Mouse (Mus musculus) heart, adult 2 months (tissue): ENCODE data around the gene Pum2.

Experiments
- CTCF ChIP-seq: fragments of 200-600 bp; IDR thresholded peaks from 2 replicates; pipeline ENCODE4 v1.8.1; 2022; ENCODE audit warnings: antibody characterized with exemption, mild to moderate bottlenecking, moderate library complexity
- EP300 ChIP-seq: fragments of 200-500 bp; IDR thresholded peaks from 2 replicates; pipeline ENCODE4 v1.6.1; 2011; ENCODE audit warnings: low read depth, low read length, control low read depth; ENCODE audit not compliant: insufficient read depth
- POLR2A ChIP-seq: fragments of 200-500 bp; IDR thresholded peaks from 2 replicates; pipeline ENCODE4 v1.6.1; 2011; ENCODE audit warnings: mild to moderate bottlenecking, low read depth, low read length, control low read depth; ENCODE audit not compliant: insufficient read depth

DNA sequence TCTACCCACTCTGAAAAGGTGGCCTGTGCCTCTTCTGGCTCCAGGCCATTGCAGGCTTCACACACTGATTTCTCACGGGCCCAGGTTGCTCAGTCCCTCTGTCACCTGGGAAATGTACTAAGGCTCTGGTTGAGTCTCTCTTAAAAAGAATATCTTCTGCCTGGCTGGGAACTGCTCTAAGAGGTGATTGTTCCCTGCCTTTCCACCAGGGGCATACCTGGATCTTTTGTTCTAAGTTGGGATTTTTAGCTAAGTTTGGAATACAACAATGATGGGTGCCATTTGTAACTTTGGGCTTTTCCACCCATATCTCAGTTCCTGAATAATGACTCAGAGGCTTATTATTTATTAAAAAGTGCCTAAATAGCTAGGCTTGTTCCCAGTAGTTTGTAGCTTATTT, 53.0 kb downstream of the Pum2 start:
- TF ChIP-seq POLR2A, result no peak
- peak; percentile 30 for TF ChIP-seq CTCF
- no peak for TF ChIP-seq EP300
